Mouse (Mus musculus): ENCODE results near the gene Pcgf2.

Pcgf2 gene

DNA sequence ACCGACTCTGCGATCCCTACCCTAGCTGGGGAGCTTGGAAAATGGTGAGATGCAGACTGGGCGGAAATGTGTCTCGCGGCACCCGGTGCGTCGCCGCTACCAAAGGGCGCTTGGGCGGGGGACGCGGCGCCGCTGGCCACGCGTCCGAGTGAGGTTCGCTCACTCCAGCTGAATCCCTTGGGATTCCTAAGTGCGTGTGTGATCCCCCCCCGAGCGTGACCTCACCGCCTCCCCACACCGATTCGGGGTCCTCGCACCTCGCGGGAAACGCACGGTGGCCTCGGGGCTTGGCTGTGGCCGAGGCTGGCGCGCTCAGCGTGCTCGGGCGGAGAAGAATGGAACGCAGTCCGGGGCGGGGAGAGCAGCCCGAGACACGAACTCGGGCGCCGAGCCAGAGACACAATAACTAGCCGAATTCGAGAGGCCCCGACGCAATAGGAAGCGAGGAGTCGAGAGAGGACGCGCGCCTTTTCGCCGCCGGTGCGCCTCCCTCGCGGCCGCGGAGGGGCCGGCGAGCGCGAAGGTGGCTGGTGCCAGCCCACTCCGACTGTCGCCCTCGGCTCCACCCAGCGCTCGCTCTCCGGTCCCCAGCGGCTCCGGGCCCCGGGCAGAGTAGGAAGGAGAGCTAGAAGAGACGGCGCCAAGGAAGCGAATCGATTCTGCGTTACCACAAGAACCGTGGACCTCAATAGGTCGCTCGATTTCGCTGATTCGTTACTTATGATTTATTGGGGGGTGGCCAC is at the start of gene Pcgf2:
Gene Pcgf2, minus strand, starts transcription at position 495 of the 743 bp plus-strand sequence.
- POLR2A ChIA-PET: interaction anchor here (0.6 to 20.0 kb wide), 66 partner anchors 11 to 1413 kb away, joined by 3 to 941 read pairs (median 5); partner anchors contain the start of genes Cisd3 (in 4 of the 4), Mllt6 (in 3 of the 4), Epop (in 2 of the 4) and Rpl23 (in 2 of the 4)
- CTCF ChIA-PET: interaction anchor here (0.5 to 3.0 kb wide), 18 partner anchors 22 to 729 kb away, joined by 3 to 33 read pairs (median 4); no protein-coding TSS in a partner anchor

DNA sequence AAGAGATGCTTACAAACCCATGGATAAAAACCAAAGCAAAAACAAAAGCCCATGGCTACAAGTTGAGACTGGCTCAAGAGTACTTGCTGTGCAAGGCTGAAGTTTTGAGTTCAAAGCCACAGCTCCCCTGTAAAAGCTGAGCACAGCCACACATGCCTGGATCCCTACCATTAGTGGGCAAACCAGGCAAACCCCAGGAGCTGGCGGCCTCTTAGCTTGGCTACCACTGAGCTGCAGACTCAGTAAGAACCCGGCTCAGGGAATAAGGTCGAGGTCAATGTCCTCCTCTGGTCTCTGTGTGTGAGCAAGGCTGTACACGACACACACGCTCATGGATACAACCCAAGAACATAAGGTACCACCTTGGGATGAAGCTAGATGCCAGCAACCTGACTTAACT is 48.2 kb upstream of the Pcgf2 start:
- POLR2A ChIA-PET: interaction anchor here in 2 of 4 experiments (0.7 to 3.2 kb wide), 14 partner anchors 10 to 108 kb away, joined by 3 to 15 read pairs (median 3); partner anchors contain the start of genes Cwc25 (in 2 of the 2), Rpl23 (in 2 of the 2), 1700001P01Rik (in 1 of the 2) and Pcgf2 (in 1 of the 2)
- CTCF ChIA-PET: interaction anchor here in 2 of 4 experiments (0.5 to 1.2 kb wide), 3 partner anchors 13 to 118 kb away, joined by 3 to 8 read pairs (median 5); no protein-coding TSS in a partner anchor

DNA sequence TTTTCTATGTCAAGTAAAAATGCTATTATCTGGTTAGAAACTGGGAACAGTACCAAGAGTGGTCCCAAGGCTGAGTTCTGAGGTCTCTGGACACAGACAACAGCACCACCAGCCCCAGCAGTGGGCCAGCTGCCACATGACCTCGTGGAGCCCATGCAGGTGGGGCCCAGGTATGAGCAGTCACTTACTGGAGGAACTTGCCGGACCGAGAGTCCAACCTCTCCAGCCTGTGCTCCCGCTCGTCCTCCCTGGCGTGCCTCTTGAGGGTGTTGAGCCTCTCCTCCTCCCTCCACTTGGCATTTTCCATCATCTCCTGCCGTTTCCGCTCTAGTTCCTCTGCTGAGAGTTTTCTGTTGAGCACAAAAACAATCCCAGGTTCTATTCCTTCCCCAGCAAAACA is 47.5 kb upstream of the Pcgf2 start:
- POLR2A ChIA-PET: interaction anchor here in 2 of 4 experiments (0.5 to 3.2 kb wide), 14 partner anchors 11 to 105 kb away, joined by 3 to 15 read pairs (median 3); partner anchors contain the start of genes Cwc25 (in 2 of the 2), Rpl23 (in 2 of the 2), 1700001P01Rik (in 1 of the 2) and Pcgf2 (in 1 of the 2)
- CTCF ChIA-PET: interaction anchor here in 2 of 4 experiments (0.5 to 1.2 kb wide), 2 partner anchors 13 to 33 kb away, joined by 4 to 8 read pairs; no protein-coding TSS in a partner anchor

DNA sequence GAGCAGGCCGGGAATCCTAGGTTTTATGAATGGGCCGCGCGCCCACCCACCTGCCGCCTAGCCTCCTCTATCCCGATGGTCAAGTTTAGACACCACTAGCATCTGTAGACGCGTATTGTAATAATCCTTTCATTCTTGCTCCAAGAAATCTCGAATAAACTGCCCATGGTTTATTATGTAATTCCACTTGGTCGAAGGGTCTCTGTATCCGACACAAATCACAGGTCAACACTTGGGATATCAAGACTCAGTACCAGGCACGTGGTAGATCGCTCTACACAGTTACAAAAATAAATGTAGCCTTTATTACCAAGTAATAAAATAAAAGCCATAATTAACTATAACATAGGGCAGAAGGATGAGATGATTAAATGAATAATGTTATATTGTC is 45.0 kb upstream of the Pcgf2 start:
- POLR2A ChIA-PET: interaction anchor here (0.5 to 4.8 kb wide), 62 partner anchors 8 to 447 kb away, joined by 3 to 54 read pairs (median 4); partner anchors contain the start of genes Psmb3 (in 4 of the 4), 1700001P01Rik (in 3 of the 4), Rpl19 (in 3 of the 4) and Rpl23 (in 3 of the 4)
- CTCF ChIA-PET: interaction anchor here in 2 of 4 experiments (0.8 to 2.0 kb wide), 4 partner anchors 16 to 100 kb away, joined by 3 to 9 read pairs (median 4); no protein-coding TSS in a partner anchor

DNA sequence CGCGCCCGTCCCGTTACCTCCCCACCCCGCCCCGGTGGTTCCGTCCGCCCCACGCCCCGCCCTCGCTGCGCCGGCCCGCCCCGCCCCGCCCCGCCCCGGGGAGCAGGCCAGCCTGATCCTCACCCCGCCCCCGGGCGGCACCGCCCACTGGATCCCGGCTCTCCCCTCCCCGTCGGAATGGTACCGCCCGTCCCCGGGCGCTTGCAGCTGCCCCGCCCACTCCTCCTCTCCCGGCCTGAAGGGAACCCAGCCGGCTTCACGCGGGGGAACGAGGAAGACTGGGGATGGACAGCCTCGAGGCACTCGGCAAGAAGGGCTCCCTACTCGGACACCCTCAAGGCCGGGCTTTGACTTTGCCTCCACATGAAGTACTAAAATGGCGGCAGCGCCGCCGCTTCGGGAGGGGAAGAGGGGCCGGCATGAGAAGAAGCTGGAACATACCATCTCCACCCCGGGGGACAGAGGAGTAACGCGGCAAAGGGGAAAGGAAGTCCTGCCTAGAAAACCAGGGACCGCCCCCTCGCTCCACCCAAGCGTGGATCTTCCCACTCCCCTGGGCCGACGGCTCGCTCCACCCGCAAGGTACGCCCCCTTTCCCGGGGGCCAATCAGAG is 44.5 kb upstream of the Pcgf2 start:
- POLR2A ChIA-PET: interaction anchor here (0.5 to 4.8 kb wide), 70 partner anchors 9 to 789 kb away, joined by 3 to 54 read pairs (median 4); partner anchors contain the start of genes Psmb3 (in 4 of the 4), 1700001P01Rik (in 3 of the 4), Cwc25 (in 3 of the 4) and Rpl19 (in 3 of the 4)
- CTCF ChIA-PET: interaction anchor here in 2 of 4 experiments (0.8 to 2.0 kb wide), 5 partner anchors 13 to 100 kb away, joined by 3 to 9 read pairs (median 4); no protein-coding TSS in a partner anchor

DNA sequence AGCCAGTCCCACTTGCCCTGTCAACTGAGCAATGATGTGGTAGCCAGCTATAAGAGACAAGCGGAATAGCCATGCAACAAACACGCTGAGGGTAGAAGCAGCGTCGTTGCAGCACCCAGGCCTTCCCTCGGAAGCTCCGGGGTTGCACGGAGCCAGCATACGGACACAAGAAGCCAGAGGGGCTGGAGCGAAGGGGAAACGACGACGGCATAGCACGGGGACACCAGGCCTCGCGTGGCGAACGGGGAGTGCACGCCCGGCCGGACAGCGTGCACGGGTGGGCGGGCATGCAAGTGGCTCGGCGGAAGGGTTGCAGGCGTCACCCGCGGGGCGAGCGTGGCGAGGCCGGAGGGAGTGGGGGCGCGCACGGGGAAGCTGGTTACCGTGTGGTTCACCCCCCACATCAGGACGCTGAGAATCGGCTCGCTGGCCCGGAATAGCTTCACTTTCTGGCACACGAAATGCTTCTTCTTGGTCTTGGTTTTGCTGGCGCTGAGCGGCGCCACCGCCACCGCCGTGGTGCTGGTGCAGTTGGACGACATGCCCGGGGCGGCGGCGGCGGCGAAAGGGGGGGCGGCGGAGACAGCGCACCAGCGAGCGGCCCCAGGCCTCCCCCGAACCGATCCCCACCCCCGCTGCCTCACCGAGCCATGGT is 43.9 kb upstream of the Pcgf2 start, which contains the start of gene Pip4k2b:
Gene Pip4k2b, minus strand, starts transcription at position 642 of the 655 bp plus-strand sequence.
- ChIA-PET POLR2A (interaction anchor here (0.5 to 4.8 kb wide), 60 partner anchors 9 to 789 kb away, joined by 3 to 54 read pairs (median 4); partner anchors contain the start of genes Psmb3 (in 4 of the 4), 1700001P01Rik (in 3 of the 4), Cwc25 (in 3 of the 4) and Rpl23 (in 3 of the 4)), CTCF (interaction anchor here (0.5 to 2.0 kb wide), 9 partner anchors 12 to 258 kb away, joined by 3 to 9 read pairs (median 4); no protein-coding TSS in a partner anchor)

DNA sequence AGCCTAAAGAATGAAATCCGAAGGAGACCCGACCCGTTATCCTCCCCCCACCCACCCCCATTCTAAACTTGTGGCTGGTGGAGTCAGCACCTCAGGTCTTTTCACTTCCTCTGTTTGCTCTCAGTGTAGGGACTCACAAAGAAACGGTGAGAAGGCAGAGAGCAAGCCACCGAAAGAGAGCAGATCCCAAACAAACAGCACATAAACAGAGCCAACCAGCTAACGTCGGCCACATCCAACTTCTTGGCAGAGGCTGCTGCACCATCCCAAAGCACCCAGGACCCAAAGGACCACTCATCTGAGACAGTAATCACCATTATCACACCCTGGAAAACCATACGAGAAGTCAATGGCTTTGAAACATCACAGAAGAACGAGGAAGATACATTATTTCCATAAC is 43.1 kb upstream of the Pcgf2 start:
- ChIA-PET CTCF (interaction anchor here (0.5 to 2.0 kb wide), 6 partner anchors 11 to 145 kb away, joined by 3 to 15 read pairs (median 5); no protein-coding TSS in a partner anchor), POLR2A (interaction anchor here in 3 of 4 experiments (0.6 to 4.8 kb wide), 25 partner anchors 8 to 311 kb away, joined by 3 to 54 read pairs (median 4); partner anchors contain the start of genes 1700001P01Rik (in 2 of the 3), Rpl23 (in 2 of the 3), Cwc25 (in 1 of the 3) and Mllt6 (in 1 of the 3))

DNA sequence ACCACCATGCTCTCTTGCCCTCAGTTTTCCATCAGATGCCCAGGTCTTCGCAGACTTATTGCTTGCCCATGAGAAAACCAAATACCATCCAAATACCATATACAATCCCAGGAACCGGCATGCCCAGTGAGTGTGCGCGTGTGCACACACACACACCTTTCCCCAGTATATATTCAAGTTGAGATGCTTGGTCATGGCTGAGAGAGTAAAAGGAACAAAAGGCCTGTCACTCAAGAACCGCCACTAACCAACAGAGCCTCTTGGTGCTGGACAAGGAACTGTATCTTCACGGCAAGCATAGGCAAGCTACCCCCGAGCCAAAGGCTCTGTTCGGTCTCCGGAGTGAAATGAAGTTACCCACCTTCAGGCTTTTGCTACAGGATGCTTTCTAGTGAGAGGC is 42.3 kb upstream of the Pcgf2 start:
- POLR2A ChIA-PET: interaction anchor here in 3 of 4 experiments (0.7 to 4.8 kb wide), 20 partner anchors 10 to 142 kb away, joined by 3 to 54 read pairs (median 5); partner anchors contain the start of genes Psmb3 (in 2 of the 3), Rpl23 (in 2 of the 3), B230217C12Rik (in 1 of the 3) and Cwc25 (in 1 of the 3)

DNA sequence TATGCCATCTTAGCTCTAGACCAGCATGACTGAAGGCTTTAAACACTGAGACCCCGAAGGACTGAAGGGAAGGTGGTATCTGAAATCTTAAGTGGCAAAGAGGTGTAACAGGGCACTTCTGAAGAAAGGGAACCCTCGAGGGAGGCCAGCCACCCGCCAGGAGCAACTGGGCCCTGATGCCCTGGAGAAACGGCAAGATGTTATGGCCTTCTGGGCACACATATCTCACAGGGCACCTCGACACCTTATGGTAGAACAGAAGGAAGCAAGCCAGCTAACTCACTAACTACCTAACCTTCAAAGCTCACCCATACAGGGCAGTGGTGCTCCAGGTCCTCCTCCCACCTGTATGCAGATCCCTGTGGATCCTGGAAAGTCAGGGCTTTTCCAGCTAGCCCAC is 41.9 kb upstream of the Pcgf2 start:
- CTCF ChIA-PET: interaction anchor here in 1 of 4 experiments (1.6 kb wide), 1 partner anchor 97 kb away, joined by 5 read pairs; no protein-coding TSS in a partner anchor
- POLR2A ChIA-PET: interaction anchor here (0.6 to 4.8 kb wide), 19 partner anchors 9 to 142 kb away, joined by 3 to 54 read pairs (median 5); partner anchors contain the start of genes Psmb3 (in 2 of the 4), B230217C12Rik (in 1 of the 4), Cwc25 (in 1 of the 4) and Fbxo47 (in 1 of the 4)

More for the DNA sequence above, 42.3 kb upstream of the Pcgf2 start:
- CTCF ChIA-PET: interaction anchor here in 1 of 4 experiments (1.6 kb wide), 1 partner anchor 98 kb away, joined by 5 read pairs; no protein-coding TSS in a partner anchor

DNA sequence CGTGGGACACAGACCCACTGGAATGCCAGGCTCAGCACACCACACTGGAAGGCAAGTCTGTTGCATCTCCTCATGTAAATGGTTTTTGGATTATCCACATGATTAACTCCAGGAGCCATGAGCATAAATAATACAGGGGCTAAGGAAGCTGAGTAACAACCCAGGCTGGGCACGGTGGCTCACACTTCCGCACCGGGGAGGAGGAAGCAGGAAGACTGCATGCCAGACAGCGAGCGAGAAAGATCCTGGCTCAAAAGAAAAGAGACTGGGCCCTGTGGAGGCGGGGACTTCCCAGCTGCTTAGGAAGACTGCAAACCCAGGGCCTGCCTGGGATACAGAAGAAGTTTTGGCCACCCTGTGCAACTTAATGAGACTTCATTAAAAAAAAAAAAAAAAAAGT is 39.9 kb upstream of the Pcgf2 start:
- ChIA-PET POLR2A (interaction anchor here in 2 of 4 experiments (0.5 to 2.2 kb wide), 13 partner anchors 10 to 1726 kb away, joined by 3 to 9 read pairs (median 4); partner anchors contain the start of genes Psmb3 (in 1 of the 2), Rpl19 (in 1 of the 2) and Rpl23 (in 1 of the 2)), CTCF (interaction anchor here in 3 of 4 experiments (0.6 to 1.3 kb wide), 6 partner anchors 41 to 372 kb away, joined by 4 to 14 read pairs (median 6); no protein-coding TSS in a partner anchor)

DNA sequence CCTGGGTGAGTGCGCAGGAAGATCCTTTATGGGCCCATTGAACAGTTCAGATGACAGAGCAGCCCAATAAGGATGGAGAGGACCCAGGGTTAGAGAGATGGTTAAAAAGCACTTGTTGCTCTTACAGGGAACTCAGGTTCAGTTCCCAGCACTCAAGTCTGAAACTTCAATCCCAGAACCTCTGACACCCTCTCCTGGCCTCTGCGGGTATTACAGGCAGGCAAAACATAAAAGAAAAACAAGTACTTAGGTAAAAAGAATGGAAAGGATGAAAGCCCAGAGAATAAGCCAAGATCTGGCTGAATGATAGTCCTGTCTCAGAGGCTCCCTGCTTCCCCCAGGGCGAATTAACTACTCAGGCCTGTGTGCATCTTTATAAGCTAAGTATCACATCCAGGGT is 38.9 kb upstream of the Pcgf2 start:
- ChIA-PET CTCF (interaction anchor here in 2 of 4 experiments (0.5 to 1.7 kb wide), 4 partner anchors 11 to 205 kb away, joined by 3 to 12 read pairs (median 7); no protein-coding TSS in a partner anchor), POLR2A (interaction anchor here in 1 of 4 experiments (0.6 to 2.2 kb wide), 9 partner anchors 11 to 213 kb away, joined by 3 to 9 read pairs (median 4); partner anchors contain the start of genes Pcgf2 and Psmb3)

DNA sequence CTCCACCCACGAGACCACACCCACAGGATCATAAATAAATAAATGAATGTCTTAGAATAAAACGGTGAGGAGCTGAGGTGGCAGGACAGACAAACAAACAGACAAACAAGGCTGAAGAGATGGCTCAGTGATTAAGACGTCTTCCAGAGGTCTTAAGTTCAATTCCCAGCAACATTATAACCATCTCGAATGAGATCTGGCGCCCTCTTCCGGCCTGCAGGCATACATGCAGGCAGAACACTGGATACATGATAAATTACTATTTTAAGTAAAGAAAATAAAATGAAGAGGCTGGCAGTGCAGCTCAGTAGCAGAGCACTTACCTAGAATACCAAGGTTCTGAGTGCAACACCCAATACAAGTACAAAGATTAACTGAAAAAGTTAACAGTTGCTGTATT is 38.4 kb upstream of the Pcgf2 start:
- ChIA-PET CTCF (interaction anchor here in 1 of 4 experiments (0.8 to 1.7 kb wide), 3 partner anchors 10 to 94 kb away, joined by 3 to 6 read pairs (median 5); no protein-coding TSS in a partner anchor), POLR2A (interaction anchor here in 3 of 4 experiments (0.6 to 2.2 kb wide), 11 partner anchors 23 to 256 kb away, joined by 3 to 9 read pairs (median 3); partner anchors contain the start of genes Cwc25 (in 1 of the 3), Pcgf2 (in 1 of the 3) and Psmb3 (in 1 of the 3))

DNA sequence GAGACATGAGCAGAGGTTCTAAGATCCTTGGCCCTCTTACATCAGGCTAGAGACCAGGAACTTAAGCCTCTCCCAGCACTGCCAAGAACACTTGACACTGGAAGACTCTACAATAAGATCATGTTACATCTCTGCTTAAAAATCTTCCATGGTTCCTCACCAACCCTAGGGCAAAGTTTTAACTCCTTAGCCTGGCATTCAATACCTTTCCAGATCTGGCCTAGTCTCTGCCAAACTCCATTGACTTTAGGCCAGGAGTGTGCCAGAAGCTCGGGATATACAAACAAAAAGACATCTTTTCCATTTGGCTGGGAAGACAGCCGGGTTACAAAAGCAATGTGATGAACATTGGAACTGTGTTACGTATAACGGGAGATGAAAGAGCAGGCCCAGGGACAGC is 37.3 kb upstream of the Pcgf2 start:
- ChIA-PET CTCF (interaction anchor here in 3 of 4 experiments (0.6 to 1.7 kb wide), 4 partner anchors 23 to 93 kb away, joined by 3 to 6 read pairs (median 4); no protein-coding TSS in a partner anchor), POLR2A (interaction anchor here in 2 of 4 experiments (1.0 to 2.8 kb wide), 7 partner anchors 11 to 108 kb away, joined by 3 to 9 read pairs (median 4); partner anchors contain the start of gene Epop (in 1 of the 2))

DNA sequence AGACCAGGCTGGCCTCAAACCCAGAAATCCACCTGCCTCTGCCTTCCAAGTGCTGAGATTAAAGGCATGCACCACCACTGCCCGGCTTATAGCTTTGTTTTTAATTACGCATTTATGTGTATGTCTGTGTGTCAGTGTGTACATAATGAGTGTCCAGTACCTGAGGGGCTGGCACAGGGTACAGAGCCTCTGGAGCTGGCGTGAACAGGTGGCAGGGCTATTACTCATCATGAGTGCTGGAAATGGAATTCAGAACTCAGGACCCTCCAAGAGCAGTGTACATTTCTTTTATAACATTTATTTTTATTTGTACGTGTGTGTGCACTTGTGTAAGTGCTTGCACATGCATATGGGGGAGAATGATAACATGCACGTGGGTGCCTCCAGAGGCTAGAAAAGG is 36.3 kb upstream of the Pcgf2 start:
- ChIA-PET POLR2A (interaction anchor here (0.5 to 2.8 kb wide), 17 partner anchors 19 to 394 kb away, joined by 3 to 9 read pairs (median 4); partner anchors contain the start of genes Epop (in 1 of the 4) and Rpl23 (in 1 of the 4)), CTCF (interaction anchor here in 2 of 4 experiments (0.6 to 1.0 kb wide), 4 partner anchors 19 to 92 kb away, joined by 3 to 6 read pairs (median 3); no protein-coding TSS in a partner anchor)

DNA sequence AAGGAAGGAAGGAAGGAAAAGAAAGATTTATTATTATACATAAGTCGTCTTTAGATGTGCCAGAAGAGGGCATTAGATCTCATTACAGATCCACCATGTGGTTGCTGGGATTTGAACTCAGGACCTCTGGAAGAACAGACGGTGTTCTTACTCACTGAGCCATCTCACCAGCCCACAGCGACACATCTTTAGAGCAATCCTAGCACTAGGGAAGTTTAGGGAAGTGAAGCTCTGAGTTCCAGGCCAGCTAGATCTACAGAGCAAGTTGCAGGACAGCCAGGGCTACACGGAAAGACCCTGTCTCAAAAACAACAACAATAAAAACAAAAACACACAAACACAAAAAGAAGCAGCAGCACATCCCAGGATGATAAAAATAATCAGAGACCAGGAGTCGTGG is 34.5 kb upstream of the Pcgf2 start:
- POLR2A ChIA-PET: interaction anchor here in 2 of 4 experiments (0.6 to 2.4 kb wide), 6 partner anchors 10 to 269 kb away, joined by 3 to 7 read pairs (median 3); partner anchors contain the start of genes Fbxo47 (in 1 of the 2) and Pip4k2b (in 1 of the 2)
- CTCF ChIA-PET: interaction anchor here in 2 of 4 experiments (0.6 to 1.3 kb wide), 3 partner anchors 20 to 90 kb away, joined by 3 to 5 read pairs (median 3); no protein-coding TSS in a partner anchor
